Mouse (Mus musculus) midbrain, embryonic 15.5 days (tissue): Measurements from ENCODE around the gene Ghrhr. TPM values are rescaled to one million over a fixed set of nuclear protein-coding genes. Genes with fewer than 3 reads are reported as not detected.

ENCODE experiments used
- ATAC-seq: fragments of 200-750 bp; cut with Nextera tagmentation; replicated peaks from 2 replicates; pipeline ENCODE4 v1.8.0; 2017; ENCODE audit warnings: moderate TSS enrichment
- H3K27ac ChIP-seq: fragments of 300-500 bp; sonication (generic); 2 replicates; pipeline ENCODE4 v1.5.1; 2015; ENCODE audit warnings: mild to moderate bottlenecking, inconsistent platforms
- H3K27me3 ChIP-seq: fragments of 300-500 bp; sonication (generic); replicated peaks from 2 replicates; pipeline ENCODE4 v1.6.1; 2015; ENCODE audit warnings: inconsistent platforms
- H3K36me3 ChIP-seq: fragments of 300-500 bp; sonication (generic); replicated peaks from 2 replicates; pipeline ENCODE4 v1.6.1; 2015; ENCODE audit warnings: inconsistent platforms
- H3K4me1 ChIP-seq: fragments of 300-500 bp; sonication (generic); 2 replicates; pipeline ENCODE4 v1.6.1; 2015; ENCODE audit warnings: inconsistent platforms
- H3K4me2 ChIP-seq: fragments of 300-500 bp; sonication (generic); 2 replicates; pipeline ENCODE4 v1.6.1; 2015; ENCODE audit warnings: inconsistent platforms, mild to moderate bottlenecking, moderate library complexity
- H3K4me3 ChIP-seq: fragments of 300-500 bp; sonication (generic); 2 replicates; pipeline ENCODE4 v1.5.1; 2015; ENCODE audit warnings: mild to moderate bottlenecking, inconsistent platforms
- H3K9ac ChIP-seq: fragments of 300-500 bp; sonication (generic); 2 replicates; pipeline ENCODE4 v1.6.1; 2015; ENCODE audit warnings: mild to moderate bottlenecking, inconsistent platforms
- H3K9me3 ChIP-seq: fragments of 300-500 bp; sonication (generic); 2 replicates; pipeline ENCODE4 v1.6.1; 2016; ENCODE audit warnings: inconsistent platforms
- WGBS: fragments of 180-500 bp; shearing (Covaris S2); methylation state at CpG from one replicate; pipeline ENCODE4 v1.1.7; 2015; ENCODE audit warnings: mixed read lengths; 5-methylcytosine and 5-hydroxymethylcytosine counted together
- polyA plus RNA-seq: library from polyadenylated mRNA; unstranded; fragments of >200 nt; fragmentation: Nextera tagmentation; extraction: Ambion mirVana; gene quantifications from 2 replicates; pipeline ENCODE4 v1.2.1, GENCODE M21; 2015

Gene Ghrhr
- polyA plus RNA-seq, 1 experiment from 2014 or later: not detected

- no peaks in the 10 kb centered on the region for H3K9me3 ChIP-seq
- H3K4me1 ChIP-seq: peaks cover 25% of the 10 kb centered on the region
- ATAC-seq: peak; percentile 82
- no peaks in the 10 kb centered on the region for H3K36me3 ChIP-seq
- no peaks in the 10 kb centered on the region for H3K27me3 ChIP-seq
- H3K4me3 ChIP-seq: no peak overlapping the region
- H3K27ac ChIP-seq: peak overlapping the region; percentile 68
- H3K4me2 ChIP-seq: no peak overlapping the region
- no peak overlapping the region for H3K9ac ChIP-seq
- WGBS: 31% methylated on average over 8 of the region's 8 CpGs
These were observed 59.4 kb downstream of the Ghrhr start for GRCm38 (mm10) chr6:55435266-55436159.

GRCm38 (mm10) chr6:55437919-55438318, 61.8 kb downstream of the Ghrhr start:
- no peaks in the 10 kb centered on the region for H3K27me3 ChIP-seq
- no peaks in the 10 kb centered on the region for H3K36me3 ChIP-seq
- no peak overlapping the region for H3K4me2 ChIP-seq
- ATAC-seq: no peak
- WGBS: 38% methylated on average over 3 of the region's 3 CpGs
- H3K9me3 ChIP-seq: no peaks in the 10 kb centered on the region
- no peak overlapping the region for H3K27ac ChIP-seq
- no peak overlapping the region for H3K4me3 ChIP-seq
- peaks cover 25% of the 10 kb centered on the region for H3K4me1 ChIP-seq
- no peak overlapping the region for H3K9ac ChIP-seq

Other genes starting within 250 kb of the Ghrhr start
- 1.3 and 2.2 TPM in 2 replicates for gene Crhr2, start 243.3 kb upstream of the Ghrhr start, polyA plus RNA-seq
- gene Inmt, start 201.3 kb upstream of the Ghrhr start, polyA plus RNA-seq: not detected in 2 replicates
- gene Mindy4, start 172.9 kb upstream of the Ghrhr start, polyA plus RNA-seq: 11.4 and 13.9 TPM in 2 replicates
- gene Aqp1, start 39.9 kb upstream of the Ghrhr start, polyA plus RNA-seq: 4.5 and 4.9 TPM in 2 replicates
- 50.3 and 52.6 TPM in 2 replicates for gene Adcyap1r1, start 75.7 kb downstream of the Ghrhr start, polyA plus RNA-seq